Mouse (Mus musculus) ovary, adult 18-20 months (tissue): Measurements from ENCODE around the gene Itgav.
"Not testable (repeated sequence)": the region's sequence is repeated elsewhere in the genome, so short reads cannot be mapped to it uniquely, and the experiment has no call there.

Source experiments
- DNase-seq: peaks from one replicate; pipeline ENCODE4 v3.0.0; 2022; ENCODE audit warnings: low spot score, mixed read lengths

The Itgav gene

DNA sequence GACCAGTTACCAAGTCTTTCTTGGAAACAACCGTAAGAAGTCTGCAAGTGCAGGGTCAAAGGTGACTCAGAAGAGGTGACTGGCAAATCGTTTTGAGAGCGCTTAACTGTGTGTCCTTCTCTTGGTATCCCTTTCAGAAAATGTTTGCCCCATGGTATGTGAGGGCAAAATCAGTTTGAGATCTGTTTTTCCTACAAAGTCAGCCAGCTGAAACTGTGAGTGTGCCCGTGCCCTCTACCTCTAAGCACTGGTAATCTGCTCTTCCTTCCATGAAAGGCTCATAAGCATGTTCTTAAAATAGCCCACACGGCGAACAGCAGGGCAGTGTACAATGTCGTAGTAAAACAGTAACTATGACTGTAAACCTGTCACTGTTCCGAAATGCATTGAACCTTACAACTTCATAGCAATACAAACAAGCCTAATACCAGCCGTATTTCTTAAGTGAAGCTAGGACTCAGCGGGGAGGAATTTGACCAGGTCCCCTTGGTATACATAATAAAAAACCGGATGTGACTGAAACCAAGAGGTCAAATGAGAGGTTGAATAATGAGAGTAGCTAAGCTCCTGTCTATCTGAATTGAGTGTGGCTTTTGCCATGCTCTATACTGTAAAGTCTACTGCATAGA lies 14.2 kb upstream of the Itgav start:
- DNase-seq, result no peak

DNA sequence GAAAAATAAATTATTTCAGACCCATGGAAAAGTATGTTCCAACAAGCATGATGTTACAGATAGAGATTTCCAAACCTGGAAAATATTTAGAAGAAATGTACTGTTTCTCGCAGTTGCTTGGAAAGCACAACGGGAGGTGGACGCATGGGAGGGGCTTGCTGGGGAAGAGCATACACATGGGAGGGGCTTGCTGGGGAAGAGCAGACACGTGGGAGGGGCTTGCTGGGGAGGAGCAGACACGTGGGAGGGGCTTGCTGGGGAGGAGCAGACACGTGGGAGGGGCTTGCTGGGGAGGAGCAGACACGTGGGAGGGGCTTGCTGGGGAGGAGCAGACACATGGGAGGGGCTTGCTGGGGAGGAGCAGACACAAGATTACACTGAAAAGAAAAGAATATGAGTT lies 10.9 kb upstream of the Itgav start:
- DNase-seq, result not testable (repeated sequence)

DNA sequence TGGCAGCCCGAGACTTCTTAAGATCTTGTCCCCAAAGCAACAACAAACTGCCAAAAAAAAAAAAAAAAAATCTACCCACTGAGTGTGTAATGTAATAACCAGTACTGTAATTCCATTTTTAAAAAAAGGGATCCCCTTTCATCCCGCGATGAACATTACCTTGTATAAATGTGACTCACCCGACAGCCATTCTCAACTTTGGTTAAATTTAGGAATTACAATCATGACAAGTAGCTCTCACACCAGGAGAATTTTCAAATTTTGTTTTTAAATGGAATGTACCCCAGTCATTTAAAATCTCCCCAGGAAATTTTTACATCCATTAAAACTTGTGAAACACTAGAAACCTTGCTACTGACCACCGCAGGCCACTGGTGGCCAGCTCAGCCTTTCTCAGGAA lies 10.3 kb upstream of the Itgav start:
- no peak for DNase-seq

DNA sequence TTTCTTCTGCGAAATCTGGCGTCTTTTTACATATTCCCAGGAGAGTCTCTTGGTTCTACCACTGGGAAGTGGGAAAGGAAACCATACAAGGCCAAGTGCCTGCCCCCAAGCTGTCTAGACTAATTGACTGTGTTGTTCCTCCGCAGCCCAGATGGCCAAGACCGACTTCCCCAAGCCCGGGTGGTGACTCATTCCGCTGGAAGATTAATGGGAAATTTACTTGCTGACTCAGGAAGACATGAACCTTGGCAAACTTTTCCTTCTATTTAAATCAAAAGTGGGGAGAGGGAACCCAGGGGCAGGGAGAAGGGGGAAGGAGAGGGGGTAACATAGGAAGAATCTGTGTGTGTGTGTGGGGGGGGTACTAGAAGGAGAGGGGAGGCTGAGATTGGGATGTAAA lies 9.4 kb upstream of the Itgav start:
- peak; percentile 89 for DNase-seq

DNA sequence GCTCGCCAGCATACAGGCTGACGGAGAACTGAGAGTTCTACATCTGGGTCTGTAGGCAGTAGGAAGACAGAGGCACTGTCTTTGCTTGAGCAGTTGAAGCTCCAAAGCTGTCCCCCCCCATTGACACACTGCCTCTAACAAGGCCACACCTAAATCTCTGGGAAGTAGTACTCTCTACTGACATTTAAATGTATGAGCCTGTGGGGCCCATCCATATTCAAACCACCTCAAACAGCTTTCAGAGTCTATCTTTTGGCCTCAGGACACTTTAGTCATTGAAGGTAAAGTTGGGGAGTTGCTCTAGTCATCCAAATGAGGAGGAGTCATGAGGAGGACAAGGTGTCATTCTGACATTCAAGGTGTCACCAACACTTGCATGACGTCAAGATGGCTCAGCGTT lies 5.9 kb upstream of the Itgav start:
- DNase-seq, result no peak

DNA sequence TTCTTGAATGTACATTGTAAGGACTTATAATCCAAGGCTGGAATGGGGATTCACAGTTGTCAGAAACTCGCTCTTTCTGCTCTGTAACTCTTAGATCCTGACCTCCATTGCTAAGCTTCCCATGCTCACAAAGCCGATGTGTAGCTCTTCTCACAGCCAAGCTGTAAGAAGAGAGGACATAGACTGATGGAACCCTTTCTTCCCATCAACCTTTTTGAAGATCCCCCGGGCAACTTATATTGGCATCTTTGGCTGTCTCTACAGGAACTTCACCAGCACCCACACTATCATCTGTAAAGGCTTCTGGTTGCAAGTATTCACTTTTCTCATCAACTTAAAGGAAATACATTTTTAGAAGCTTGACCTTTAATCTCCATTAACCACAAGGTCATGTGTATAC lies 2.6 kb upstream of the Itgav start:
- DNase-seq, result no peak

DNA sequence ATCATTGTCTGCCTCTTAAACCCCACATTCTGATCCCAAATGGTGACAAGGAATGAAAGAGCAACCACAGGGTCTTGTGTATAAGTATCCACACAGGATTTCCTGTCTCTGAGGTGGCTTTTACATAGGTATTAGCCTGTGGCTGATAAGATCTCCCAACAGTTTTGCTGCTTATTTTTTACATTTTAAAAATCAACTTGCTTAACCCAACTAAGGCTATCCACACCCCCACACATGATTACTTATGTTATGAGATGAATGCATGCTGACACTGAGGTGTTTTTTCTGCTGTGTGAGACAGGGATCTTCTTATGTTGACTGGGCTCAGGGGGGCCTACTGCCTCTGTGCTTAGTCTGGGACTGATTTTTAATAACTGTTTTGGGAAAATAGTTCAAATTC lies 1.3 kb upstream of the Itgav start:
- DNase-seq, result no peak

DNA sequence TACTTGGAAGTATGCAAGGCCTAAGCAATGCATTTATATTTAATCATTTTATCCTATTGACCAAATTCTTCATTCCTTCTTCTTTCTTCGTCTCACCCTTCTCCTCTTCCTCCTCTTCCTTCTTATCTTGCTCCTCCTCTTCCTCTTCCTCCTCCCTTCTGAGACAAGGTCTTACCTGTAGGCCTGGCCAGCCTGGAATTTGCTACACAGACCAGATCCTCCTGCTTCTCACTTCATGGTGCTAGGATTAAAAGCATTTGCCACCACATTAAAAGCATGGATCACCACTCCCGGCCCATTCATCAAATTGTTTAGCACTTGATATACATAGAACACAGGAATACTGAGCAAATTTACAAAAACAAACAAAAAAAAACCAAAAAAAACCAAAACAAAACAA lies 851 bp upstream of the Itgav start:
- no peak for DNase-seq

DNA sequence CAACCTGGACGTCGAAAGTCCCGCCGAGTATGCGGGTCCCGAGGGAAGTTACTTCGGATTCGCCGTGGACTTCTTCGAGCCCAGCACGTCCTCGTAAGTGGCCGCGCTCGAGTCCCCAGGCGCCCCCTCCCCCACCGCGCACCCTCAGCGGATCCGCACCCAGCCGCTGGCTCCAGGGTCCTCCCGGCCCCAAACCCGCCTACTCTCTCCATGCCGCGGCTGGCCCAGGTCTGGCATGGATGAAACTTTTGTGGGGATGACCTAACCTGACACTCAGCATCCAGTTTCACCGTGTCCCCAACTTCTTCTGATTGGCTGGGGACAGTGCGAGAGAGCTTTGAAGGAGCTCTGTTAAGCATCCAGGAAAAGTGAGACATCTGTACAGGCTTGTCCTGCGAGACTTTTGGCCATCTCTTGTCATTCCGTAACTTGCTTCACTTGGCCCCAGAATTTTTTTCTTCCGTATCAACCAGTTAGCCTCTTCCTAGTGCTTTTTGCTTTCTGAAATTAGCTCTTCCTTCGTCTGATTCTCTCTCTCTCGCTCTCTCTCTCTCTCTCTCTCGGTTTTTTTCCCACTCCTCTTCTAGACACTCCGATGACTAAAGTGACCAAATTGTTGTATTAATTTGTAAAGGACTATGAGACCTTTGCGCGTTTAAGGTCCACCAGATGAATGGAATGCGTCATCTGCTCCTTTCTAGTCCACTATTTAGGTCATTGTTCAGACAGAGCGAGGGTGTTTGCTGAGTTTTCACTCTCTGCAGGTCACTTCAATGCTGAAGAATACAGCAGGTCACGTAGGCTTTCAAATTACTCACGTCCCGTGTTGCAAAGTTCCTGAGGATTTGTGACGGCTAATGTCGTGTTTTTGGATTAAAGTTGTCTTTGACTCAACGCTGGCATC lies 882 bp downstream of the Itgav start:
- peak; percentile 51 for DNase-seq

DNA sequence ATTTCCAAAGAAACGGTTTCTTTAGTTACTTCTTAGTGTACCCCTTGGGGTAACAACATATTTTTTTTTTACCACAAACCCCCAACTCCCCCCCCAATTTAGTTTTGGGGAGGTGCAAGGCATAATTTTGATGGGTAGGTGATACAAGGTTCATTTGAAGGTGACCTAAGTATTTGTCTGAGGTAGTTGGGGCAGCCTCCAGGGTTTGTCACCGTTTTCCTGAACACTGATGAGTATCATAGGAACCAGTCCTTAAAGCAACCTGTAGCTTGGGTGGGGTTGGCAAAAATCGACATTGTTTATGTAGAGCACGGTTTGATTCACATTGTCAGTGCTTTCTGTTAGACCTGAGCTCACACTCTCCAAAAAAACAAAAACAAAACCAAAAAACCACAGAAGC lies 1.6 kb downstream of the Itgav start:
- no peak for DNase-seq

DNA sequence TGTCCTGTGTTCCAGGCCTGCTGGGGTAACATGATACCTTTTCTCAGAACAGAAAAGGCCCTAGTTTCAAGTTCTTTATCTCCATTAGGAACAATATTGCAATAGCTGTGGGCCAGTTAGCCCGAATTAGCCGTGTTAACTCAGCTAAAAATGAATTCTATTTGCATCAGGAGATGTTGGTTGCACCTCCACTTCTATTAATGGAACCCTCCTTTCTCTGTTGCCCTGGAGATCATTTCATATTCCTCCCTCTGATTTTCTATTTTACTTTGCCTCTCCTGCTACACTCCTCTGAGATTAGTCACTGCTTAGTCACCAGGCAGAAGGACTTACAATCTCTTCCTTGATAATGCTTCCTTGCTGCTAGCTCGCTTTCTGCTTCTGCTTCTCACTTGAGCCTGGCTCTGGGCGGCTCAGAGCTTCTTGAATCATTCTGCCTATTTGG lies 4.1 kb downstream of the Itgav start:
- peak; percentile 34 for DNase-seq

DNA sequence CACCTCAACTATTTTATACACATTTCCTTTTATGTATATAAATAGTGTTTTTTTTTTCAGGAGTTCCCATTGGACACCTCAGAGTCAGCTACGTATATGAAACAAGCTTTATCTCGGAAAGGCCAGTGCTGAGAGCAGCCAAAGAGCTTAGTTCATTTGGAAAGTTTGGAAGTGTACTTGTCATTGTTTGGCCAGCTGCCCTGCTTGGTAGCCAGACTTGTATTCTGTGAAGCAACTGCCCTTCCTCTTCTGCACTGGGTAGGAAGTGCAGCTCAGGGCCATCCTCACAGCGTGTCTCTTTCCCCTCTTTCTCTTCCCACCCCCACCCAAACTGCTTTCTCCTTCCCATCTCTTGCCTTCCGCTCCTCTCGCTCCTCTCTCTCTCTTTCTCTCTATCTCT lies 5.1 kb downstream of the Itgav start:
- DNase-seq, result peak; percentile 57

DNA sequence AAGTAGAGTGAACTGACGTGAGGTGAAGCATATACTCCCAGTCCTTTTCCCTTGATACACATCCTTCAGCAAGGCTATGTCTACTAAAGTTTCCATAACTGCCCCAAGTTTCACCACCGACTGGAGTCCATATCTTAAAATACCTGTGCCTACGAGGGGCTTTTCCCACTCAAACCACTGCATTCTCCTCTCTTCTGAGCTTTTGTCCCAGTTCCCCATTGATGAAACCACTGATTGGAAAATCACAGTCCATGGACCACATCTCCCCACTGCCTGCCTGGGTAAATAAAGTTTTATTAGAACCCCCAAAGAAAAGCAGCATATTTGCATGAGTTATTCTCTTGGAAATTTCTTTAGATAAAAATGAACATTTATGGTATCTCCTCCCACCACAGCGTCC lies 8.7 kb downstream of the Itgav start:
- DNase-seq, result no peak

DNA sequence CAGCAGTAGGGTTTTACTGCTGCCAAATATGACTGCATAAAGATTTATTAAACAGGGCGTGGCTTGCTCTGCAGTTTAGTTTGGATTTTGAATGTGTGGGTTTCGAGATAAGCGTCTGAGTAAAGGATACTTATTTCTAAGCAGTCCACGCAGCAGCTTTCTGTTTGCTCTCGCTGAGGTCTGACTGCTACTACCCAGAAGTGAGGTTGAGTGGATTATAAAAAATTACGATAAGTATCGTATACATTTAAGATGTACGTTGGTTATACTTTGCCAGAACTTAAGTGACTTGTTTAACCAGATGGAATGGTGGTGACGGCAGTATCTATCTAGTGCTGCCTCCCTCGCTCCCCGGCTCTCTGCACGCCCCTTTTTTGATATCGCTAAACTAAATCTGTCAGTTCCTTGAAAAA lies 9.8 kb downstream of the Itgav start:
- no peak for DNase-seq

DNA sequence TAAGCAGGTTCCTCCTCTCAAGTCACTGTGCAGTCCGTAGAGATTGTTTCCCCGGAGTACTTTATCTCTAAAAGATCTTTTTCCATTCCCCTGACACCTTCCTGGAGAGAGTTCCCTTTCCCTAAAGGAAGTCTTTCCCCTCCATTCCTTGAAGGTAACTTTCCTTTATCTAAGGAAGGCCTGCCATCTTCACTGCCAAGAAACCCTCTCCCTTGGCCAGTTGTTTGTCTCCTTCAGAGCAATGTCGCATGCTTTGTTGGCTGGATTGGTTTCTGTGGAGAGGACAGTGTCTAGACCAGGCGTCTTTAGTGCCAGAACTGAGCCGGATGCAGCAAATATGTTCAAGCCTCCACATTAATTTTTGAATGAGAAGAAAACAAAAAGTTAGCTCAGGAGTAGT lies 11.1 kb downstream of the Itgav start:
- DNase-seq, result no peak

DNA sequence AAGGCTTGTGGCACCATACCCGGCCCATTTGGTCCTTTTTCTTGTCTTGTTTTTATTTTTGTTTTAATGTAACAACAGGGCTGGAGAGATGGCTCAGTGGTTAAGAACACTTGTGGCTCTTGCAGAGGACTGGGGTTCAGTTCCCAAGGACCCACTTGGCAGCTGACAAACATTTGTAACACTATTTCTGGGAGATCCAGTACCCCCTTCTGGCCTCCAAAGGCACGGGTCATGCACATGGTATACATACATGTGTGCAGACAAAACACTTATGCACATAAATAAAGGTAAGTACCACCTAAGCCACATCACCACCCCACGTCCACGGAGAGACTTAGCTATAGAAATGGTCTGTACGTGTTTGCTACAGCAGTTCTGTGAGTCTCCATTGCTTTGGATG lies 12.6 kb downstream of the Itgav start:
- DNase-seq, result no peak

DNA sequence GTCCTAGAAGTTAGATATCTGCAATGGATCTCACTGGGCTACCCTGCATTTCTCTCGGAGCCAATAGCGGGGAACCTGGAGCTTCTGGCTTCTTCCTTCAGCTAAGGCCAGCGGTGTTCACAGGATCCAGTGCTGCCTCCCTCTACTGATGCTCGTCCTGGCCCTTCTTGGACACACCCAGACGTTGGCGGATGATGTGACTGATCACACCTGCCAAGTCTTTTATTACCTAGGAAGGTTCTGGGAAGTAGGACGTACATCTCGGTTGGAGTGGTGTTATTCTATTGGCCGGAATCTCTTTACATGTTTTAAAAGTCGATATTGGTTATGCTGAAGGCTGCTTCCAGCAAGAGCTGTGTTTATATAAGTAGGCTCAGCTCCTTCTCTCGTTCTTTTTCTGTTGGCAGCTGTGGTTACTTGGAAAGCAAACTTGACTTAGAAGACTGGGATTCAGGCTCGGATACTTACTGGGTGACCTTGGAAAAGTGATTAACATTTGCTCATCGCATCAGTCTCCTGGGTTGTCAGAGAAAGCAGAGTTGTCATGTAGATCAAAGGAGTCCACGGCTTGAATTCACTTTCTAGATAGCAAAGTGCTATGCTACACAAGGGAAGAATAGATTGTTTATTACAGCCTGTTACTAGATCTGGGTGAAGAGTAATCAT lies 14.5 kb downstream of the Itgav start:
- no peak for DNase-seq

DNA sequence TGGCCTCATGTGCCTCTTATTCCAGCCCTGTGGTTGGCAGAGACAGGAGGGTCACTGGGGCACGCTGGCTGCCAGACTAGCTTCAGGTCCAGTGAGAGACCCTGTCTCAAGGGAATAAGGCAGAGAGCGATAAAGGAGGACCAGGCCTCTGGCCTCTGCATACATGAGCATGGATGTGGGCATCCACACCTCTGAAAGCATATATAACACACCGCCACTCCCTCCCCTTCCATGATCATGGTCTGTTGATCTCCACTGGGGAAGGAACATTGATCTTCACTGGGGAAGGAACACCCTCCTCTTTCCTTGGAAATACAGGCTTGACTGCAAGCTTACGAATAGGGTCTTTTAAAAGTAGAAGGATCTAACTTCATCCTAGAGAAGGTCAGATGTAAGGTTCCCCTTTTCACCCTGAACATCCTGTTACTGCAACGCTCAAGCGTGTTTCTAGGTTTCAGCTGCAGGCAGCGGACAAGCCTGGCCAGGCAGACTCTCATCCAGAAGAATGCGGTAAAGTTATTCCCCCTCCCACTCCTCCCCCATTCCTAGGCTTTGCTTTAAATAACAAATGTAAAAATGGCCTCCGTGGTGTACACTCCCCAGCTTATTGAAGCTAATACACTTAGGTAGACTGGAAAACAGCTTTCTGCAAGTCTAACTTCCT lies 15.4 kb downstream of the Itgav start:
- DNase-seq, result no peak

DNA sequence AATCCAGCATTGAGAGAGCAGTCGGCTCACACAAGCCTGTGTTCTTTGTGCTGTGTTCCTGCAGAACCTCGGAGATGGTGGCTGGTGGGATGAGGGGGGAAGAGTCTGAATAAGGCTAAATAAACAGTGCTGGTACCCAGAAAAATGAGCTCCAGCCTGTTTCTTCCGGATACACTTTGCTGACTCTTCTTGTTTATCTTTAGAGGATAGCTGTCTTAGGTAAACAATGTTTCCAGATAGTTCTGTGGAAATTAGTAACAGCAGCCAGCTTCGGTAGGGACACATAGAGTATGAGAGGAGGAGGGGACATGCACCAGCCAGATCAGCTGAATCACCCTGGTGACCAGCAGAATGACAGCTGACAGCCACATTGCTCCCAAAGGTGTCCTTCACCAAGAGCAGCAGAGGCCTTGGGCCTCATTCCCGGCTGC lies 16.4 kb downstream of the Itgav start:
- DNase-seq, result peak; percentile 40

DNA sequence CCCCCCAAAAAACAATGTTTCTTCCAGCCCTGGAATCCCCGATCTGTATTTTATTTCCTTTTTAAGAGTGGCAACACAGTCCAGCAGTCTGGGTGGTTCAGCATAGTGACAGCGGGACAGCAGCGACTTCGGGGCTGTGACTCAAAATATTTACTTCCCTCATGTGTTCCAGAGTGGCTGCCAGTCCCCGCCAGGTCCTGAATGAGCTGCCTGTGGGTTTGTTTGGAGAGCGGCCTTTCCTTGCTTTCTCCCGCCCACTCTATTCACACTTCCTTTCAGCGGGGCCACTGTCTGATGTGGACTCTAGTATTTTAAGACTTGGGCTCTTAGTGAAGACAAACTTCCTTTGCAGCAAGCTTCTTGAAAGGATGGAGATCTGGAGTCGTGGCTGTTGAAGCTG lies 18.0 kb downstream of the Itgav start:
- no peak for DNase-seq

DNA sequence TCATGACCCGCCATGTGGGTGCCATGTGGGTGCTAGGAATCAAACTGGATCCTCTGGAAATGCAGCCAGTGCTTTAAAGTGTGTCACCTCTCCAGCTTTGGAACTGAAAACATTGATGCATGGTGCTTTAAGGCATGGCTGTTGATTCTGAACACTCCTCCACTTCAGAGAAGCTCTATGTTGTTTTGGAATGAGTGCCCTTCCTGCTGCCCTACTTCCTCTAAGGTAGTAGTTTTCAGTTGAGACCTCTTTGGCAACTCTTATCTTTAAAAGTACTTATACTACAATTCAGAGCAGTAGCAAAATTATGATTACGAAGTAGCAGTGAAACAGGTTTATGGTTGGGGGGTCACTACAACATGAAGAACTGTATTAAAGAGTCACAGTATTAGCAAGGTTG lies 18.6 kb downstream of the Itgav start:
- no peak for DNase-seq

DNA sequence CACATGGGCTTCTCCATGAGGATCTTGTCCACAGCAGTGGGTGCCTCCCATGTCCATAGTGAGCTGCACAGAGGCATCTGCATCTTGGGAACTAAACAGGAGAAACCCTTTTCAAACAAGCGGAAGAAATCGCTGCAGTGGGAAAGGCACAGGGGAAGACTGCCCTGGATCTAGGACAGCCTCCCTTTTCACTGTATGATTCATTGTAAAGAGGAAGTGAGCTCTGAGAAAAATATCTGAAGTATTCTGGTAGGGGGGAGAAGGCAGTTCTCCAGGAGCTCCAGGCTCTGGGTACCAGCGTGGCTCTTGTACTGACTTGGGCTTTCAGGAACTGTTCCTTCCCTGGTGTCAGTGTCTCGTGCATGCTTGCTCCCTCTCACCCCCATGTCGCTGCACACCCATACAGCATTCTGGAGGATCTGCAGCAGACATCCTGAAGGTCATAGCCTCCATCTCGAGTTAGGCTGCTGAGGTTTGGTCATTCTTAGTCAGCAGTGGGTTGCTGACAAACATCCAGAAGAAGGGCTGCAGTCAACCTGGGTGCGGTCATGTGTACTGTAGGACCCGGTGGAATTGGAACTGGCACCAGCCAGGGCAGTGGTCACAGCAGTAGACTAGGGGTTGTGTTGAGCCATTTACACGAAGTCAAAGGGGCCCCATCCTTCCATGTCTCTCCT lies 20.2 kb downstream of the Itgav start:
- DNase-seq, result no peak
